Mouse (Mus musculus) lung, embryonic 16.5 days (tissue): ENCODE measurements around the gene Grin1. TPM values are rescaled to one million over a fixed set of nuclear protein-coding genes. Genes with fewer than 3 reads are reported as not detected.
A peak's percentile ranks its signal among the peaks of the same experiment; 100 is the strongest.

ENCODE experiments used
- ATAC-seq: fragments of 200-750 bp; cut with Nextera tagmentation; 2 replicates; pipeline ENCODE4 v1.8.0; 2017; ENCODE audit warnings: low read depth, mild to moderate bottlenecking, moderate library complexity
- H3K27ac ChIP-seq: fragments of 300-500 bp; sonication (generic); 2 replicates; pipeline ENCODE4 v1.5.1; 2014; ENCODE audit warnings: mild to moderate bottlenecking, control low read depth, low read length
- H3K27me3 ChIP-seq: fragments of 300-500 bp; sonication (generic); 2 replicates; pipeline ENCODE4 v1.6.1; 2014; ENCODE audit warnings: low read depth, low read length, mixed read lengths; ENCODE audit not compliant: control insufficient read depth, insufficient read depth
- H3K36me3 ChIP-seq: fragments of 300-500 bp; sonication (generic); 2 replicates; pipeline ENCODE4 v1.6.1; 2014; ENCODE audit warnings: low read length; ENCODE audit not compliant: control insufficient read depth, insufficient read depth
- H3K4me1 ChIP-seq: fragments of 300-500 bp; sonication (generic); replicated peaks from 2 replicates; pipeline ENCODE4 v1.6.1; 2014; ENCODE audit warnings: low read length, mixed read lengths; ENCODE audit not compliant: control insufficient read depth, insufficient read depth
- H3K4me2 ChIP-seq: fragments of 300-500 bp; sonication (generic); 2 replicates; pipeline ENCODE4 v1.6.1; 2014; ENCODE audit warnings: low read depth, low read length, control low read depth
- H3K4me3 ChIP-seq: fragments of 300-500 bp; sonication (generic); 2 replicates; pipeline ENCODE4 v1.5.1; 2014; ENCODE audit warnings: mild to moderate bottlenecking, low read length, control low read depth
- H3K9ac ChIP-seq: fragments of 300-500 bp; sonication (generic); 2 replicates; pipeline ENCODE4 v1.6.1; 2014; ENCODE audit warnings: low read length, control low read depth
- H3K9me3 ChIP-seq: fragments of 300-500 bp; sonication (generic); 2 replicates; pipeline ENCODE4 v1.6.1; 2016; ENCODE audit warnings: low read length; ENCODE audit not compliant: control insufficient read depth
- WGBS: fragments of 180-500 bp; shearing (Covaris S2); extraction: QIAGEN DNeasy Blood & Tissue Kit; methylation state at CpG from one replicate; pipeline ENCODE4 v1.1.7; 2014; 5-methylcytosine and 5-hydroxymethylcytosine counted together
- polyA plus RNA-seq: library from polyadenylated mRNA; unstranded; fragments of >200 nt; fragmentation: Nextera tagmentation; extraction: Ambion mirVana; gene quantifications from 2 replicates; pipeline ENCODE4 v1.2.1, GENCODE M21; 2015

The Grin1 gene
- polyA plus RNA-seq, 1 experiment from 2014 or later: 0.44 TPM

GRCm38 (mm10) chr2:25273010-25273409, 46.0 kb downstream of the Grin1 start:
- no peak for ATAC-seq
- peaks cover 16% of the 10 kb centered on the region for H3K4me1 ChIP-seq
- WGBS: 26% methylated on average over 16 of the region's 16 CpGs
- no peaks in the 10 kb centered on the region for H3K9me3 ChIP-seq
- H3K36me3 ChIP-seq: peaks cover 33% of the 10 kb centered on the region
- H3K27ac ChIP-seq: no peak overlapping the region
- H3K27me3 ChIP-seq: no peaks in the 10 kb centered on the region
- peak overlapping the region; percentile 88 for H3K4me2 ChIP-seq
- peak overlapping the region; percentile 79 for H3K4me3 ChIP-seq
- H3K9ac ChIP-seq: peak overlapping the region; percentile 89

- H3K9me3 ChIP-seq: no peaks in the 10 kb centered on the region
- ATAC-seq: peak; percentile 59
- under 1% methylated on average over 27 of the region's 29 CpGs for WGBS
These were observed 46.5 kb downstream of the Grin1 start for GRCm38 (mm10) chr2:25272515-25272914.

GRCm38 (mm10) chr2:25271827-25272511, 47.0 kb downstream of the Grin1 start, which contains the start of the genes Ssna1 and Anapc2:
TSS of gene Ssna1 (minus strand) at chr2:25272438.
TSS of gene Anapc2 (plus strand) at chr2:25272478.
- peak within 1 kb of the TSS; percentile 79 for H3K4me3 ChIP-seq
- peaks cover 24% of the 10 kb centered on the region for H3K36me3 ChIP-seq
- H3K9me3 ChIP-seq: no peaks in the 10 kb centered on the region
- peak within 1 kb of the TSS; percentile 89 for H3K9ac ChIP-seq
- WGBS: under 1% methylated on average over 54 of the region's 55 CpGs
- peaks cover 16% of the 10 kb centered on the region for H3K4me1 ChIP-seq
- peak within 1 kb of the TSS; percentile 88 for H3K4me2 ChIP-seq
- H3K27ac ChIP-seq: peak within 1 kb of the TSS; percentile 82
- no peaks in the 10 kb centered on the region for H3K27me3 ChIP-seq
- peak; percentile 97 for ATAC-seq

More at GRCm38 (mm10) chr2:25272515-25272914, 46.5 kb downstream of the Grin1 start:
- peak overlapping the region; percentile 88 for H3K4me2 ChIP-seq
- H3K4me3 ChIP-seq: peak overlapping the region; percentile 79
- peaks cover 28% of the 10 kb centered on the region for H3K36me3 ChIP-seq
- peaks cover 16% of the 10 kb centered on the region for H3K4me1 ChIP-seq
- H3K27me3 ChIP-seq: no peaks in the 10 kb centered on the region
- no peak overlapping the region for H3K27ac ChIP-seq
- peak overlapping the region; percentile 89 for H3K9ac ChIP-seq

GRCm38 (mm10) chr2:25267746-25268309, 51.2 kb downstream of the Grin1 start:
- no peak overlapping the region for H3K4me3 ChIP-seq
- H3K4me2 ChIP-seq: no peak overlapping the region
- H3K36me3 ChIP-seq: peaks cover 3% of the 10 kb centered on the region; the same call in 1 of the 2 replicates
- no peak overlapping the region for H3K27ac ChIP-seq
- H3K9me3 ChIP-seq: no peaks in the 10 kb centered on the region
- peaks cover 5% of the 10 kb centered on the region for H3K27me3 ChIP-seq
- 63% methylated on average over 4 of the region's 4 CpGs for WGBS
- no peak for ATAC-seq
- peaks cover 36% of the 10 kb centered on the region for H3K4me1 ChIP-seq
- no peak overlapping the region for H3K9ac ChIP-seq

- Histone ChIP-seq H3K27ac (no peak overlapping the region), H3K27me3 (peaks cover 5% of the 10 kb centered on the region), H3K4me1 (peaks cover 36% of the 10 kb centered on the region), H3K36me3 (peaks cover 3% of the 10 kb centered on the region; the same call in 1 of the 2 replicates), H3K4me3 (no peak overlapping the region), H3K9me3 (no peaks in the 10 kb centered on the region), H3K4me2 (no peak overlapping the region), H3K9ac (no peak overlapping the region)
- ATAC-seq: no peak
These were observed 51.7 kb downstream of the Grin1 start for GRCm38 (mm10) chr2:25267241-25267640.

GRCm38 (mm10) chr2:25266720-25267119, 52.3 kb downstream of the Grin1 start:
- H3K27me3 ChIP-seq: peaks cover 5% of the 10 kb centered on the region
- 35% methylated on average over 2 of the region's 2 CpGs for WGBS
- no peak overlapping the region for H3K4me2 ChIP-seq
- peaks cover 3% of the 10 kb centered on the region; the same call in 1 of the 2 replicates for H3K36me3 ChIP-seq
- no peak for ATAC-seq
- H3K4me1 ChIP-seq: peaks cover 39% of the 10 kb centered on the region
- H3K27ac ChIP-seq: no peak overlapping the region
- H3K9me3 ChIP-seq: no peaks in the 10 kb centered on the region
- H3K4me3 ChIP-seq: no peak overlapping the region
- H3K9ac ChIP-seq: no peak overlapping the region

GRCm38 (mm10) chr2:25265897-25266656, 52.9 kb downstream of the Grin1 start:
- WGBS: 61% methylated on average over 6 of the region's 6 CpGs
- H3K9me3 ChIP-seq: no peaks in the 10 kb centered on the region
- peaks cover 3% of the 10 kb centered on the region; the same call in 1 of the 2 replicates for H3K36me3 ChIP-seq
- peaks cover 34% of the 10 kb centered on the region for H3K4me1 ChIP-seq
- no peak overlapping the region for H3K4me3 ChIP-seq
- peaks cover 5% of the 10 kb centered on the region for H3K27me3 ChIP-seq
- H3K4me2 ChIP-seq: 0 out of 2 replicates have a peak overlapping the region, but pooled peaks have one; percentile 8
- H3K27ac ChIP-seq: no peak overlapping the region
- peak overlapping the region; percentile 26; the same call in 1 of the 2 replicates for H3K9ac ChIP-seq
- no peak for ATAC-seq

GRCm38 (mm10) chr2:25264851-25265250, 54.1 kb downstream of the Grin1 start:
- Histone ChIP-seq H3K4me2 (0 out of 2 replicates have a peak overlapping the region, but pooled peaks have one; percentile 10), H3K4me1 (peaks cover 32% of the 10 kb centered on the region), H3K27ac (no peak overlapping the region), H3K9me3 (no peaks in the 10 kb centered on the region), H3K36me3 (peaks cover 2% of the 10 kb centered on the region; the same call in 1 of the 2 replicates), H3K9ac (no peak overlapping the region), H3K27me3 (peaks cover 5% of the 10 kb centered on the region), H3K4me3 (no peak overlapping the region)
- ATAC-seq: no peak
- 66% methylated on average over 3 of the region's 3 CpGs for WGBS

- Histone ChIP-seq H3K4me1 (peaks cover 32% of the 10 kb centered on the region), H3K27ac (no peak overlapping the region), H3K4me2 (no peak overlapping the region), H3K4me3 (no peak overlapping the region), H3K27me3 (peaks cover 5% of the 10 kb centered on the region), H3K9ac (no peak overlapping the region), H3K9me3 (no peaks in the 10 kb centered on the region), H3K36me3 (no peaks in the 10 kb centered on the region)
- 65% methylated on average over 5 of the region's 5 CpGs for WGBS
- no peak for ATAC-seq
These were observed 54.7 kb downstream of the Grin1 start for GRCm38 (mm10) chr2:25264286-25264660.
